Mouse (Mus musculus) small intestine, adult 2 months (tissue): ENCODE data around the gene Mapkapk5.

Experiments
- CTCF ChIP-seq: fragments of 200-500 bp; IDR thresholded peaks from 2 replicates; pipeline ENCODE4 v1.5.1; 2012; ENCODE audit warnings: low read depth, mild to moderate bottlenecking, control low read depth, inconsistent platforms, low read length, moderate library complexity, mixed read lengths; ENCODE audit not compliant: insufficient replicate concordance, insufficient read length; ENCODE audit errors: extremely low read depth
- POLR2A ChIP-seq: fragments of 200-500 bp; IDR thresholded peaks from 2 replicates; pipeline ENCODE4 v1.6.1; 2012; ENCODE audit warnings: low read depth, mild to moderate bottlenecking, control low read depth, inconsistent platforms, low read length, moderate library complexity

DNA sequence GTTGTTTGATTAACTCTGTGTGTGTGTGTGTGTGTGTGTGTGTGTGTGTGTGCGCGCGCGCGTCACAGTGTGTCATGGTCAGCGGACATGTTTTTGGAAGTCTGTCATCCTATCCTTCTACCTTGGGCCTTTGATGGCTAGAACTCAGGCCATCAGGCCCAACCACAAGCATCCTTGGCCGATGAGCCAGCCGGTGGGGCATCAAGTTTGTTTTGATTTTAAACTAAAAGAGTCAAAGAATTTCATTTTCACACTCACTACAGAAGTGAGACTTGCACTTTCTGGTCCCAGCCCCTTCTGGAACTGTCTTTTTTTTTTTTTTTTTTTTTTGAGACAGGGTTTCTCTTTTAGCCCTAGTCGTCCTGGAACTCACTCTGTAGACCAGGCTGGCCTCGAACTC lies 39.3 kb upstream of the Mapkapk5 start:
- TF ChIP-seq CTCF, result no peak
- TF ChIP-seq POLR2A, result no peak
